Mouse (Mus musculus) adrenal gland, adult 18-20 months (tissue): ENCODE data around the gene Elmod1. TPM values are rescaled to one million over a fixed set of nuclear protein-coding genes. Genes with fewer than 3 reads are reported as not detected.

Experiments
- DNase-seq, 2 experiments: peaks; one replicate each; pipeline ENCODE4 v3.0.0; 2021 to 2022; ENCODE audit warnings: low spot score in 2 of 2
- total RNA-seq, 2 experiments: library from RNA; stranded (reverse); gene quantifications; 1 replicate in 1 of 2; 2 replicates in 1 of 2; pipeline ENCODE4 v1.2.3; 2021

The Elmod1 gene
- total RNA-seq, 2 experiments from 2014 or later = 3.6 to 4.0 TPM

DNA sequence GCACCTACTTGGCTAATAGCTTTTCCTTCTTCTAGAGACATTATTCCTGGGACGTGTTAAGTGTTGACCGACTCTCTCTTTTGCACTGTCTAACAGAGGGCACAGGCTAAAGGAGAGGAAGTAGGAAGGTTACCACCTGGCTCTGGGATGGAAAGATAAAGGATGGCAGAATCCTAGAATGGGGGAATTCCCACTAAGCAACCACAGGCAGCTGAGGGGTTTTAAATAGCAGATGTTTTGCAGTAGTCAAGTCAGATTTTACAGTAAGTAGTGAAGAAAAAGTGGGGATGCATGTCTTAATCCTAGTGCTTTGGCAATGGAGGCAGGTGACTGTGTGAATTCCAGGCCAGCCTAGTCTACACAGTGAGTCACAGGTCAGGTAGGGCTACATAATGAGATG is 64.3 kb downstream of the Elmod1 start:
- no peak for DNase-seq

DNA sequence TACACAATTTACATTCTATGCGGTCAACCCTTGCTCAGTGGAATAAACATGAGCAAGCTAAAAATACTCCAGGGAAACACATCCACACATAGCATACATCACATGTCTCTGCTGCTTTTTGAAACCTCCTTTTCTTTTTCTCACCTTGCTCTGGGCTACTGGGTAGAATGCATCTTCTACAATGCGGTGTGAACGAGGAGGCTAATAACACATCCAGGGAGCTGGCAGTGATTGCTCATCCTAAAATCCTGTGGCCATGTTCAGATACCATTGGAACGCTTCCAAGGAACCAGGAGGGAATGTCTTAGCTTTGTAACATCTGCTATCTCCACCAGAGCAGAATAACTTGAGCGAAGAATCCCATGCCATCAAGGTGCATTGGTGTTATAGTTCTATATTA is 64.8 kb downstream of the Elmod1 start:
- DNase-seq = no peak

DNA sequence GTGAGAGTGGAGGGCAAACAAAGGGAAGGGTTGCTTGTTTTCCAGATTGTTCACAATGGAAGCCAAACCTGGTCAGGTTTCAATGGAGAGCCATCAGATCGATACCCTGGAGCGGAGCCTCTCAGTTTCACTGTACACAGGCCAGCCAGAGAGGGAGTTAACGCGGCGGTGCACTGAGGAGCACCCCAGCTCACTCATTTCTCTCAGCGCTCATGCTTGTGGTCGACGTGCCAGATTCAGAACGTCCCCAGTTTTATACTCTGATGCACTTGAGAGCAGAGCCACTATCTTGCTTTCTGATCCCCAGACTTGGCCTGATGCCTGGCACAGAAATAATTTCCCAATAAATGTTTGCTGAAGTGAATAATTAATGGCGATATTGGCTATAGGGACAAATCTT is 68.3 kb downstream of the Elmod1 start:
- DNase-seq = no peak

DNA sequence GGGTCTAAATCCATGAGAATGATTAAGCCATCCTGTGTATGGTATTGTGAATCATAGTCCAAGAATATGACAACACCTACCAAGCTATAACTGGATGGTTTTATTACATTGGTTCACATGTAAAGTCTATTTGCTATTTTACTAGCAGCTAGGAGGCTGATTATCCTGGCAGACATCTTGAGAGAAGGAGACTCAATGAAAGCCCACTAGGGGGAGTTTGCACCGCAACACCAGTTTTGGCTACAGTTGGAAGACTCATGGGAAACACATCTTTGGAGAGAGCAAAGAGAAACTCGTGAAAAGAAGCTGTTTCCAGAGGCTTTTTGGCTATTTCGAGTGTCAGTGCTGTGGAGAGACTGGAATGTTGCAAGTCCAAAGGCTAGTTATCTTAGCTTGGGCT is 69.7 kb downstream of the Elmod1 start:
- DNase-seq = no peak

DNA sequence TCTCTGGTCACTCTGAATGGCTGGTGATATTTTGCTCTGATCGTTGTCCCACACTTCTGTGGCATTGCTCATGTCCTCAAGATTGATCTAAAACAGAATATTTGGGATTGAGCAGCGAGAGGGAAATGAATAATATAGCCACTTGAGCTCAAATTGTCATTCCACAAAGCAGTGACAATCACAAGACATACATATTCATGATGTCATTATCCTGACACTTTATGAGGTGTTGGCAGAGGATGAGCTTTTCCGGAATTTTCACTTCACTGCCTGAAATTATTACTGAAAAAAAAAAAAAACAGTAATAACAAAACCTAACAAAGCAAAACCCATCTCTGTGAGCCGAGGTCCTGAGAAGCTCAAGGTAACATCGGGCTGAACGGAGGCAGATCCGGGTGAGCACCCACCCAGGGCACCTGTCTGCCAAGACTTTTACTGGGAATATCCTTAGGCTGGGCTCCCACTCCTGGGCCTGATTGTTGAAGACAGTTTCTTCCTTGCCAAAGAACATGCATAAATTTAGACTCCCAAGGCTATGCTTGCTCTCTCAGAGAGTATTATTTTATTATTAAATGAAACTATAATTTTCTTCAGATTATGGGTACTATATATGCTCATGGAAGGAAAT is 71.8 kb downstream of the Elmod1 start:
- DNase-seq = no peak

DNA sequence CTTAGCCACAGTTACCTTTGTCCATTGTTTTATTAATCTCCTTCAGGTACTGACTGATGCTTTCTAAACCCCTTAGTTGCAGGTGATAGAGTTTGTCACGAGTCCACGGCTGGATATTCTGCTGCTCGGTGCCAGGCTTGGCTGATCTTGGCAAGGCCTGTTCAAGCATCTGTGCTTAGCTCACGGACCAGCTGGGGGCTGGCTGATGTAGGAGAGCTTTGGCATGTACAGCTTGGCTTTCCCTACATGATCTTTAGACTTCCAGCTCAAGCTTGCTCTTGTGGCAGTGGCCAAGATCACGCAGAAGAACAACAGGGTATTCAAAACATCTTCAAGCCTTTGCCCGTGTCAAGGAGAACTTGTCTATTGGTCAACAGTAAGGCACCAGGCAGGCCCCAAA is 75.3 kb downstream of the Elmod1 start:
- DNase-seq = no peak

DNA sequence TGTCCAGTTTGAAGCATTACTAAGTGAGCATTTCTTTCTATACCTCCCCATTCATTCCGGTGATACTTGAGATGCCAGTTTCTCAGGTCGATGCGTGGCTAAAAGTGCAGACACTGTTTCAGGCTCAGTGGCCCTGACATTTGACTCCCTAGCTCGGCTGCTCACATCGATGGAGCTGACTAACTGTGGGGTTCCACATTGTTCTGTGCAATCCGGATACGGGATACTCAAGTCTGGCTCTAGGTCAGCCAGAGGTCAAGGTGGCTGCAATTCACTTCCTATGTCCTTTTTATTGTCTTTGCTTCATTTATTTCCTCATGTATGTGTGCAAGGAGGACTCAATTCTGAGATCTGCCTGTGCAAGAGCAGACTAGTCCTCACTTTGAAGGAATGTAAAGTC is 79.3 kb downstream of the Elmod1 start:
- DNase-seq = no peak

DNA sequence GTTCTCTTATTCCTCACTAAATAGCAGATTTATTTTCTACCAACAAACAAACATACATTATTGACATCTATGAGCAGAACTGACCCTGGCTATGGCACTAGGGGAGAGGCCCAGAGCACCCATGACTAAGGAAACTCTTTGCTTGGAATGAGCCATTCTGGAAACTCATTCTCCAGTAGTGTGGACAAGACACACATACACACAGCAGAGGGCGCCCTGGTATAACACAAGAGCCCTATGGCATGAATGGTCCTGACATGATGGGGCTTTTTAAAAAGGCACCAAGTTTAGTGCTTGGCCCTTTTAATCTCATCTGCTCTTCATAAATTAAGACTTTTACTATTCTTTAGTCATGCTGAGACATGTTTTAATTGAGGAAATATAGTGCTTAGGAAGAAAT is 85.0 kb downstream of the Elmod1 start:
- DNase-seq = peak; percentile 15 to 21

DNA sequence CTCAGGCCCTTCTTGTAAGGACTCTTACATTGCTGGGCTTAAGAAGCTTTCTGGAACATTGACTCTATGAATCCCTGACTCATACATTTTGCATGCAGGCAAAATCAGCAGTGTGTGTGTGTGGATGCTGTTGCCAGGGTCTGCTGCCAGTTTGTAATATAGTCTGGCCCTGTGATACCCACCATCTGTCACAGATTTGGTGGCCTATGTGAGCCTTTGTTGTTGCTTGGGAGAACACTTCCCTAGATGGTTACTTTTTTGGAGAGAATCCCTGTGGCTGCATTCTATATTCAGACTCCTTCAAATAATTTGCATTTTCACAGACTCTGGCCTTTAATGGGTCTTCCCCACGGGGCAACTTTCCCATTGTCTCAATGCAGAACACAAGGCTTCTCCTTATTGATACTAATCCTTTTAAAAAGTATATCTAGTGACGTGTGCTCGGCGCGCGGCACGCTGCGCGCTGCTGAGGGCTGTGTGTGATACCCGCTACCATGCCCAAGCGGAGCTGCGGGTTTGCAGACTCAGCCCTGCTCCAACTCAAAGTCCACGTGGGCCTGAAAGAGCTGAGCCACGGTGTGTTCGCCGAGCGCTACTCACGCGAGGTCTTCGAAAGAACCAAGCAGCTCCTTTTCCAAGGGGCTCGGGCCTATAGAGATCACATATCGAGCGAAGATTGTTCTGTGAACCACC is 91.4 kb downstream of the Elmod1 start:
- DNase-seq = no peak

DNA sequence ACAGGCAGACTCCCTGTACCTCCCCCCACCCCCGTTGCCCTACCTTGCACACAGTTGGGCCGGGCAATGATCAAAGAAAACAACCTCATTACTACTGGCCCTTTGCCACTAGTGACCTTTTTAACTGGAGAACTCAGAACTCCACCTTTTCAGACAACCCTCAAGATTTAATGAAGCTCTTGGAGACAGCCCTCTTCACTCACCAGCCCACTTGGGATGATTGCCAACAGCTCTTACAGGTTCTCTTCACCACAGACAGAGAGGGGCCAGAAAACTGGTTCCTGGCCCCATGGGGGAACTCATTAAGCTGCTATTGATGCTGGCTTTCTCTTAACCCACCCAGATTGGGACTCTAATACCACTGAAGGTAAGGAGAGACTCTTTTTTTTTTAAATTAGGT is 97.7 kb downstream of the Elmod1 start:
- DNase-seq = no peak

DNA sequence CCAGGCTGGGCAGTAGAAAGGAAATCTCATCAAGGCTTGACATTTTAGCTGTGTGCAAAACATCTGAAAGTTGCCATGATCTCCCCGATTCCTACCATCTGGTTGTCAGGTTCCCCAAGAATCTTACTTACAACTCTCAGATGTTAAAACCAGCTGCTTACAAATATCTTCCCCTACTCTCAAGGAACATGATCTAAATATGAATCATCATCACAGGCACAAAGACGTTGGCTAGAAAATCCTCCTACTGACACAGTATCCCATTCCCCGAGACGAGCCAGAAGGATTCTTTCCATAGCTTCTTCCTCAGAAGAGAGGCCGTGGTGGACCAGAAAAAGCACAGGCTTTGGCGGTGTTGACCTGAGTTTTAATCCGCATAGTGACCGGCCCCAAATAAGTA is 101.9 kb downstream of the Elmod1 start:
- no peak for DNase-seq

Other genes starting within 250 kb of the Elmod1 start
- 1 to 10 TPM in 1 of 2 experiments, under 1 TPM in 1; 0.70 to 1.2 TPM for gene Slc35f2, start 203.8 kb downstream of the Elmod1 start, total RNA-seq
- under 1 TPM in 1 of 2 experiments, not detected in 1; 0.29 TPM for gene Sln, start 125.1 kb downstream of the Elmod1 start, total RNA-seq
- under 1 TPM; 0.10 to 0.17 TPM for gene Tnfaip8l3, start 93.1 kb upstream of the Elmod1 start, total RNA-seq